Mouse (Mus musculus): Measurements from ENCODE around the gene Faf2. TPM values are rescaled to one million over a fixed set of nuclear protein-coding genes. Genes with fewer than 3 reads are reported as not detected.

Faf2 gene
- total and polyA plus RNA-seq, 3 experiments: 31.4 to 39.3 TPM; not detected in 1

DNA sequence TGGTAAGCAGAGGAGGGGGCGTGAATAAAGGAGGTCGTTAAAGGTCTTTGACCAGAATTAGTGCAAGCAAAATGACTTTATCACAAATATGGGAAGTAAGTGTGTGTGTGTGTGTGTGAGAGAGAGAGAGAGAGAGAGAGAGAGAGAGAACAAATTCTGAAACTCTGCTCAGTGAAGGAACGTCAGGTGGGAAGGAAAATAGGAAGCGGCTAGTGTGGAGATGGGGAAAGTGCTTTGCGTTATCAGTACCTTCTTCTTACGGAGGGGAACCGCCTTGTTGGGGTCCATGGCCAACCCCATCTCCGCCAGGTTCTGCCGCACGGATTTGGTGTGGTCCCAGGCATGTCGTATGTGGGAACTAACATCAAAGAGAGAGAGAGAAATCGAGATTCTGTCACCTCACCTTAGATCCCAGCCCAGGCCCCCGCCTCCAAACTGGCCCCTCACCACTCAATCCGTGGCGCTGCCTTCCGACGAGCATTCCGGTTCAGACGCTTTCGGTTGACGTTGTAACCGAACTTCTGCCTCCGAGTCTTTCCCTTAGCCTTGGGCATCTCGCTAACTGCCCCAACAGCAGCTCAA is 32.1 kb upstream of the Faf2 start:
- H3K9ac ChIP-seq (ENCODE audit: control insufficient read depth, low read depth, low read length, poor library complexity, severe bottlenecking): peak overlapping the region; percentile 76
- H3K4me3 ChIP-seq (ENCODE audit: control insufficient read depth in 1 of 2, insufficient read depth in 1 of 2, low read depth in 2 of 2, low read length in 2 of 2): peak overlapping the region; percentile 85 to 87
- TF ChIP-seq JUND (IDR thresholded peaks at IDR 0.05; ENCODE audit: low read depth, low read length): peak; percentile 86; the same call in 1 of the 2 replicates
- TF ChIP-seq GATA1 (IDR thresholded peaks at IDR 0.05; ENCODE audit: low read depth, low read length): peak; percentile 63; the same call in 1 of the 2 replicates
- no peak for TF ChIP-seq ZMIZ1 (IDR thresholded peaks at IDR 0.05; ENCODE audit: low read depth, low read length)
- peak in 1 of 2 experiments; percentile 38; a peak in 1 of 4 replicates for TF ChIP-seq POLR2A (IDR thresholded peaks at IDR 0.05; ENCODE audit: control insufficient read depth in 1 of 2, insufficient read depth in 1 of 2, low read depth in 1 of 2, low read length in 2 of 2, poor library complexity in 1 of 2)
- TF ChIP-seq MYB (IDR thresholded peaks at IDR 0.05; ENCODE audit: low read depth, low read length): no peak
- TF ChIP-seq EP300 (IDR thresholded peaks at IDR 0.05; ENCODE audit: low read depth in 1 of 2, low read length in 2 of 2): peak in 1 of 2 experiments; percentile 9; a peak in 2 of 4 replicates
- H3K27ac ChIP-seq (ENCODE audit: control insufficient read depth, low read depth, low read length): peak overlapping the region; percentile 79
- H3K27me3 ChIP-seq (ENCODE audit: control insufficient read depth in 1 of 2, insufficient read depth in 2 of 2, low read length in 2 of 2): no peaks in the 10 kb centered on the region
- peaks cover 10 to 12% of the 10 kb centered on the region in 2 experiments for H3K36me3 ChIP-seq (ENCODE audit: control insufficient read depth in 1 of 2, insufficient read depth in 2 of 2, low read length in 2 of 2)
- H3K4me1 ChIP-seq (ENCODE audit: control insufficient read depth in 1 of 2, insufficient read depth in 2 of 2, low read length in 2 of 2): peaks cover 2 to 15% of the 10 kb centered on the region in 2 experiments; a peak in 3 of 4 replicates
- peaks cover 30% of the 10 kb centered on the region for H3K79me2 ChIP-seq (ENCODE audit: control insufficient read depth, insufficient read depth, low read length, poor library complexity)
- H3K9me3 ChIP-seq (replicated peaks; ENCODE audit: insufficient read depth, low read length): no peaks in the 10 kb centered on the region
- DNase-seq (ENCODE audit: low read depth, low spot score): peak; percentile 74

DNA sequence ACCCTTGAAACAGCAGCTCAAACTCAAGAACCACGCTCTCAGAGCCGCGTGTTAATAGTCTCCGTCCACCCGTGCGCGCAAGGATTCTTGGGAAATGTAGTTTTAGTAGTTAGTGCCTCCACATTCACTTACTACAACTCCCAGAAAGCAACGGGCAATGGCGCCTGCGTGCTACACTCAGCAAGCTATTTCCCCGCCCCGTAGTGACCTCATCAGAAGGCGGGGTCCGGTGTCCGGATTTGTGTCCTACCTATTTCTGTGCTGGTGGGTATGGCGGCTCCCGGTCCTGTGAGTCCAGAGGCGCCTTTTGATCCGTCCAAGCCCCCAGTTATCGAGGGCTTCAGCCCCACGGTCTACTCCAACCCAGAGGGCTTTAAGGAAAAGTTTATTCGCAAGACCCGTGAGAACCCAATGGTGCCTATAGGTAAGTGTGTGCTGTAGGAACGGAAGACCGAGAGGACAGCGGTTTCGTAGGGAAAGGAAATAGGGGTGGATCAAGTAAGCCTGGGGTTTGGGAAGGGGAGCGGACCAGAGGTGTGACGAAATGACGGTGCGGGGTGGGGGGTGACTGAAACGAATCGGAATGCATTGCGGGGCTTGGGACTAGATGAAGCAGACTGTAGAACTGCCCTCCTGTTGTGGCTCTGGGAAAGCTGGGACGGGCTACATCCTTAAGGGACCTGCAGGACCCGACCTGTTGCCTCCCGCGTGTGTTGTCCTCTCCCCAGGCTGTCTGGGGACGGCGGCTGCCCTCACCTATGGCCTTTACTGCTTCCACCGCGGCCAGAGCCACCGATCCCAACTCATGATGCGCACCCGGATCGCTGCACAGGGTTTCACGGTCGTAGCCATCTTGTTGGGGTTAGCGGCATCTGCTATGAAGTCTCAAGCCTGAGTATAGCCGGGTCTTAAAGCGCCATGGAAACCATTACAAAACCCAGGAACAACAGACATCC is 31.3 kb upstream of the Faf2 start, which contains the start of the genes Nop16 and Higd2a:
TSS of gene Nop16 (minus strand) at position 95 of the 956 bp plus-strand sequence.
TSS of gene Higd2a (plus strand) at position 212 of the 956 bp plus-strand sequence.
- Histone ChIP-seq H3K36me3 (ENCODE audit: control insufficient read depth in 1 of 2, insufficient read depth in 2 of 2, low read length in 2 of 2) (peaks cover 10 to 12% of the 10 kb centered on the region in 2 experiments), H3K9me3 (replicated peaks; ENCODE audit: insufficient read depth, low read length) (no peaks in the 10 kb centered on the region)
- peak; percentile 99 for DNase-seq (ENCODE audit: low read depth, low spot score)
- TF ChIP-seq POLR2AphosphoS5 (IDR thresholded peaks at IDR 0.05; ENCODE audit: borderline replicate concordance, low read depth, low read length) (no peak), KAT2A (conservative IDR thresholded peaks at IDR 0.05; ENCODE audit: low read depth, low read length) (peak; percentile 85), POLR2AphosphoS2 (IDR thresholded peaks at IDR 0.05; ENCODE audit: low read length) (peak; percentile 95), ELF1 (IDR thresholded peaks at IDR 0.05; ENCODE audit: low read depth, low read length) (peak; percentile 63), ZC3H11A (IDR thresholded peaks at IDR 0.05; ENCODE audit: low read depth, low read length) (no peak), HCFC1 (IDR thresholded peaks at IDR 0.05; ENCODE audit: low read depth, low read length) (peak; percentile 94), RAD21 (IDR thresholded peaks at IDR 0.05; ENCODE audit: low read depth, low read length) (no peak), CHD1 (IDR thresholded peaks at IDR 0.05; ENCODE audit: low read depth, low read length) (no peak; the same call in 1 of the 2 replicates), USF1 (IDR thresholded peaks at IDR 0.05; ENCODE audit: low read depth, low read length) (peak; percentile 6; the same call in 1 of the 2 replicates), USF2 (IDR thresholded peaks at IDR 0.05; ENCODE audit: borderline replicate concordance in 1 of 2, insufficient read depth in 1 of 2, low read depth in 1 of 2, low read length in 2 of 2) (no peak), BHLHE40 (IDR thresholded peaks at IDR 0.05; ENCODE audit: borderline replicate concordance, low read depth, low read length) (no peak), TCF12 (IDR thresholded peaks at IDR 0.05; ENCODE audit: low read depth, low read length) (peak; percentile 57), MYB (IDR thresholded peaks at IDR 0.05; ENCODE audit: low read depth, low read length) (no peak), MAX (IDR thresholded peaks at IDR 0.05; ENCODE audit: low read length) (peak; percentile 92), GATA1 (IDR thresholded peaks at IDR 0.05; ENCODE audit: low read depth, low read length) (no peak), MEF2A (IDR thresholded peaks at IDR 0.05; ENCODE audit: extremely low read depth, insufficient replicate concordance, low read depth, low read length, poor library complexity, severe bottlenecking) (peak; percentile 49; the same call in 1 of the 2 replicates), SIN3A (IDR thresholded peaks at IDR 0.05; ENCODE audit: low read length) (peak; percentile 95), MAZ (IDR thresholded peaks at IDR 0.05; ENCODE audit: low read depth, low read length) (peak; percentile 65), SMC3 (IDR thresholded peaks at IDR 0.05; ENCODE audit: low read depth, low read length) (no peak), NRF1 (IDR thresholded peaks at IDR 0.05; ENCODE audit: insufficient read depth, low read depth, low read length, poor library complexity, severe bottlenecking) (peak; percentile 77), GABPA (IDR thresholded peaks at IDR 0.05; ENCODE audit: low read depth, low read length) (no peak), TBP (IDR thresholded peaks at IDR 0.05; ENCODE audit: low read depth, low read length) (peak; percentile 60), ZMIZ1 (IDR thresholded peaks at IDR 0.05; ENCODE audit: low read depth, low read length) (0 out of 2 replicates have a peak, but pooled peaks have one; percentile 48), JUND (IDR thresholded peaks at IDR 0.05; ENCODE audit: low read depth, low read length) (no peak), EP300 (IDR thresholded peaks at IDR 0.05; ENCODE audit: low read depth in 1 of 2, low read length in 2 of 2) (0 out of 4 replicates have a peak, but pooled peaks of 1 of the 2 experiments have one; percentile 8)

More for the DNA sequence above, 31.3 kb upstream of the Faf2 start, which contains the start of the genes Nop16 and Higd2a:
- H3K79me2 ChIP-seq (ENCODE audit: control insufficient read depth, insufficient read depth, low read length, poor library complexity): peaks cover 30% of the 10 kb centered on the region
- H3K27me3 ChIP-seq (ENCODE audit: control insufficient read depth in 1 of 2, insufficient read depth in 2 of 2, low read length in 2 of 2): no peaks in the 10 kb centered on the region
- H3K4me3 ChIP-seq (ENCODE audit: control insufficient read depth in 1 of 2, insufficient read depth in 1 of 2, low read depth in 2 of 2, low read length in 2 of 2): peak within 1 kb of the TSS; percentile 86 to 87
- peaks cover 2 to 15% of the 10 kb centered on the region in 2 experiments; a peak in 3 of 4 replicates for H3K4me1 ChIP-seq (ENCODE audit: control insufficient read depth in 1 of 2, insufficient read depth in 2 of 2, low read length in 2 of 2)
- peak within 1 kb of the TSS; percentile 79 for H3K27ac ChIP-seq (ENCODE audit: control insufficient read depth, low read depth, low read length)
- peak within 1 kb of the TSS; percentile 76 for H3K9ac ChIP-seq (ENCODE audit: control insufficient read depth, low read depth, low read length, poor library complexity, severe bottlenecking)
